Mouse (Mus musculus): ENCODE results near the gene AI182371.

AI182371 gene

DNA sequence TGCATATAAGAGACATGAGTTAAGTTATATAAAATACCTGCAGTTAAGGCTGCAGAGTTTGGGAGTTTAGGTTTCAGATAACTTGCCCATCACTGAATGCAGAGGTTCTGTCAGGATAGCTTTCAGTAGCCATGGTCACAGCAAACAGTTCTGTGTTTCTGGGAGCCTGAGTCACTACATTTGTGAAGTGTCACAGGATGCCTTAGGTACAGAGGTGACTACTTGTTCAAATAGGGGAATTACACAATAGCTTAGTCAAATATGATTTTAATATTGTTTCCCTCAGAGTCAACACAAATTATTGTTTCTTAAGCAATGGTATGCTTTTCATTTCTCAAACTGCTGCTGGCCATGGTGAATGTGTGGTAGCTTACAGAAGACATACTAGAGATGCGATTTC is 32.2 kb downstream of the AI182371 start:
- DNase-seq (ENCODE audit: low read depth, low spot score), result no peak

DNA sequence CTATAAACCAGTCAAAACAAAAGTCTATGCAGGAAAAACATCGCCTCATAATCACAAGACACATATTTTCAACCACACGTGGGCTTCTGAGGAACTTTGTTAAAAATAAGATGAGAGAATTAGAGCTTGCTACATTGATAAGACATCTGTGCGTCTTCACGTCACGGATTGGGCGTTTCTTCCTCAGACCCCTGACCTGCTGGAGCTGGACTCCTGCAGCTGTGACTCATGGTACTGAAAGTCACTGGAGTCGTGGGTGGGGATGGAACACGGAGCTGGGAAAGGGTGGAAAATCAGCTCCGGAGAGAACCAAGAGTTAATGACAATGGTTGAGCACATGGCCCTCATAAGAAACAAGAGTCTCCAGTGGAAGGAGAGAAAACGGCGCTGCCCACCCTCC is 34.2 kb downstream of the AI182371 start:
- DNase-seq (ENCODE audit: low read depth, low spot score), result no peak

DNA sequence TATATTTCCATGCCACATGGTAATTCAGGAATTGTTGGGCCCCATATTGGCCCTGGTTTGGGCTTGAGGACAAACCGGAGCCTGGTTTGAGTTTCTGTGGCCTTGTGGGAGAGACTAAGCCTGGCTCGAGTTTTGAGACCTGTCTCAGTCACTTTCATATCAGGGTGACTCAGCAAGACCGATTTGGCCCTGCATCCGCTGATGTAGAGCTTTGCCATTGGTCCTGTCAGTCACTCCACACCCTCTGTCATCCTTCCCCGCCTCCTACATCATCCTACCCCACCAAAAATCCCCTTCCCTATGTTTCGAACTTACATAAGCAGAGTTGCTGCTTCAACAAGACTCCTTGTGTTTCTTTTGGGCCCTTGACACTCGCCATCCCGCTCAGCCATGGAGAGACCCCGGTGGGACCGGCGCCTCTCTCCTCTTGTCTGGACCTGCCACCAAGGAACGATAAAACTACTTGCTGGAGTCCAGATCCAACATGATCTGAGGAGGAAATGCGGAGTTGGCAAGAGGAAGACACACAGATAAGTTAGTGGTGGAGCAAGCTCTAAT is 34.7 kb downstream of the AI182371 start:
- DNase-seq (ENCODE audit: low read depth, low spot score), result no peak

GRCm38 (mm10) chr2:35063333-35064030 is 37.9 kb downstream of the AI182371 start:
- no peak for DNase-seq (ENCODE audit: low read depth, low spot score)

GRCm38 (mm10) chr2:35061338-35061737 is 40.0 kb downstream of the AI182371 start, which contains the start of gene Hc:
Hc (minus strand) TSS chr2:35061438.
- no peak for DNase-seq (ENCODE audit: low read depth, low spot score)

DNA sequence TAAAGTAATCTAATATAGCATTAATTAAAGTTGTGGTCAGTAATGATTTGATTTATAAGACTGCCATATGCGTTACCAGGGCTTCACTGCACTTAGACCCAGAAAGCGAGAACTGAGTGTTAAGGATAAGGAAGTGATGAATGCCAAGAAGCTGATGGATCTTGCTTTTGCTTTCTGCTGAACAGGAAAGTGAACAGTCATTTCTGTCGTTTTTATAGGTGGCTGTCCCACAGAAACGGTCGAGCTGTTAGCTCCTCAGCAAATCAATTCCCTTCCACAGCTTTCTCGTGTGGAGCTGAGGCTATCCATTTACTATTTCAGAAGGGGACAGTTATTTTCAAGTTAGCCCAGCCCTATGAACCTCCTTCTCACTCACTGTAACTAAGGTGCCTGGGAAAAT is 40.4 kb downstream of the AI182371 start:
- no peak for DNase-seq (ENCODE audit: low read depth, low spot score)

DNA sequence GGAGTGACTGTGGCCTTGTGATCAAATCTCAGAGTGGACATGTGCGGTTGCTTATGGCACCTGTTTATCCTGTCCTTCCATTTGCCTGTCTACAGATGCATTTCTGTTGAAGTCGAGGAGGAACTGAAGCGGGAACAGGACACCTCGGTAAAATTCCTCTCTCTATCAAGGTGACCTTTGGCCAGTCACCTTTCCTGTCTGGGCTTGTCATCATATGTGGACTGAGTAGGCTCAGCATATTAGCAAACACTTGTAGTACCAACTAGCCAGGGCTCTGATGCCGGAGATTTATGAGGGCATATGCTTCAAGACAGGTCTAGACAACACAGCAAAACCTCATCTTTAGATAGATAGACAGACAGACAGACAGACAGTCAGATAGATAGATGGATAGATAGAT is 41.1 kb downstream of the AI182371 start:
- DNase-seq (ENCODE audit: low read depth, low spot score), result no peak

DNA sequence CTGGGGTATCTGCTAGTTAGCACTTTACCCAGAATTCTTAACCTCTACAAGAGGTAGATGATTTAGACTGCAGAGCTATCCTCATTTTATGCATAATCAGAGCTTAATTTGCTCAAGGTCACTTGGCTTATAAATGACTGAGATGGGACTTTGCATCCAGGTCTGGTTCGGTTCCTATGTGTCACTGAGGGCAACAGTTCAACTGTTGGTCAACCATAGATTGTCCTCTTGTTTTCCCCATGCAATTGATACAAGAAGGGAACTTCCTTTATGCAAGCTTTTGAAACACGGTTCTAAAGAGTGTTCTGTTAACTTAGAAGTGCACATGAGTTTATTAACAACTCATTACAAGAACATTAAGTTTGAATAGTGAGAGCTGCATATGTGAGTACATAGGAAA is 43.0 kb downstream of the AI182371 start:
- DNase-seq (ENCODE audit: low read depth, low spot score), result no peak

GRCm38 (mm10) chr2:35057243-35057642 is 44.1 kb downstream of the AI182371 start:
- no peak for DNase-seq (ENCODE audit: low read depth, low spot score)

DNA sequence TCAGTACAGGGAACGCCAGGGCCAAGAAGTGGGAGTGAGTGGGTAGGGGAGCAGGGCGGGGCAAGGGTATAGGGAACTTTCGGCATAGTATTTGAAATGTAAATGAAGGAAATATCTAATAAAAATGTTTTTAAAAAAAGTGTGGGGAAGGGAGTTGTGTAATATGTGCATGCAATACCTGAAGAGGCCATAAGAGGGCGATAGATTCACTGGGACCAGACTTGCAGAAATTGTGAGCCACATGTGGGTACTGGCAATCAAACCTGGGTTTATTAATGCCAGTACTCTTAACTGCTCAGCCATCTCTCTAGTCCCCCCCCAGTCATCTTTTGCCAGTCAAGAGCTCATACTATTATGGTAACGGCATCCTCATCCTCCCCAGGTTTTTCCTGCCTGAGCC is 52.5 kb downstream of the AI182371 start:
- peak; percentile 43 for DNase-seq (ENCODE audit: low read depth, low spot score)

- peak; percentile 48 for DNase-seq (ENCODE audit: low read depth, low spot score)
Observed at GRCm38 (mm10) chr2:35044956-35045355, 56.4 kb downstream of the AI182371 start.

- no peak for DNase-seq (ENCODE audit: low read depth, low spot score)
Observed at GRCm38 (mm10) chr2:35038580-35039375, 62.6 kb downstream of the AI182371 start.
